8 mouse cellular contexts compared by ENCODE assay signal in genomic region chr7:79499596-79500570, GRCm38 (mm10). TPM values are rescaled to one million over a fixed set of nuclear protein-coding genes. Genes with fewer than 3 reads are reported as not detected.
DNase-seq lines count a peak whose midpoint lies in the region; ATAC-seq and TF ChIP-seq lines count a peak whose summit lies in the region.

No protein-coding gene starts in this region.

- H3K36me3 ChIP-seq in lung, embryonic 14.5 days (ENCODE audit: insufficient read depth) = no peaks in the 10 kb centered on the region
- H3K36me3 ChIP-seq in embryonic facial prominence, embryonic 10.5 days (replicated peaks) = no peaks in the 10 kb centered on the region
- no peaks in the 10 kb centered on the region for H3K36me3 ChIP-seq in intestine, postnatal 0 days (ENCODE audit: control insufficient read depth, insufficient read depth)
- no peaks in the 10 kb centered on the region for H3K36me3 ChIP-seq in neural tube, embryonic 13.5 days

- intact Hi-C loops in gastrocnemius, postnatal 14 days (cut with DNase I; ENCODE audit: low total_unique reads) = loop anchor here (5.0 kb wide), 2 partner anchors 37 to 47 kb away; no protein-coding TSS in a partner anchor

- ATAC-seq in lung, embryonic 14.5 days (ENCODE audit: insufficient read depth) = no peak
- ATAC-seq in intestine, postnatal 0 days = no peak
- peak; percentile 68 for ATAC-seq in neural tube, embryonic 13.5 days (ENCODE audit: low read depth)

- H3K9ac ChIP-seq in lung, embryonic 14.5 days = no peak overlapping the region
- H3K9ac ChIP-seq in intestine, postnatal 0 days (ENCODE audit: low read depth, low read length) = no peak overlapping the region
- peak overlapping the region; percentile 100 for H3K9ac ChIP-seq in neural tube, embryonic 13.5 days

- H3K9me3 ChIP-seq in lung, embryonic 14.5 days (ENCODE audit: low read depth, low read length) = no peaks in the 10 kb centered on the region
- H3K9me3 ChIP-seq in embryonic facial prominence, embryonic 10.5 days = no peaks in the 10 kb centered on the region
- no peaks in the 10 kb centered on the region for H3K9me3 ChIP-seq in intestine, postnatal 0 days (ENCODE audit: control insufficient read depth)
- H3K9me3 ChIP-seq in neural tube, embryonic 13.5 days = no peaks in the 10 kb centered on the region

- 2% methylated on average over 59 of the region's 72 CpGs for WGBS in lung, embryonic 14.5 days
- WGBS in embryonic facial prominence, embryonic 10.5 days = 1% methylated on average over 72 of the region's 72 CpGs
- WGBS in intestine, postnatal 0 days = 2% methylated on average over 64 of the region's 72 CpGs
- WGBS in neural tube, embryonic 13.5 days = under 1% methylated on average over 59 of the region's 72 CpGs

- no peak for DNase-seq in lung, embryonic 14.5 days
- DNase-seq in lung, postnatal 10 days = no peak
- DNase-seq in embryonic facial prominence, embryonic 10.5 days (ENCODE audit: low spot score) = peak; percentile 44
- no peak for DNase-seq in adrenal gland, adult 2 months
- no peak for DNase-seq in urinary bladder, postnatal 14 days (ENCODE audit: low spot score)
- DNase-seq in gastrocnemius, postnatal 14 days = no peak

- H3K4me3 ChIP-seq in lung, embryonic 14.5 days (ENCODE audit: low read depth, low read length) = peak overlapping the region; percentile 16
- H3K4me3 ChIP-seq in embryonic facial prominence, embryonic 10.5 days = peak overlapping the region; percentile 57
- H3K4me3 ChIP-seq in intestine, postnatal 0 days (ENCODE audit: low read depth, low read length) = peak overlapping the region; percentile 6
- peak overlapping the region; percentile 89 for H3K4me3 ChIP-seq in neural tube, embryonic 13.5 days

- H3K27ac ChIP-seq in lung, embryonic 14.5 days (ENCODE audit: low read depth) = no peak overlapping the region
- H3K27ac ChIP-seq in embryonic facial prominence, embryonic 10.5 days (replicated peaks) = peak overlapping the region; percentile 76
- H3K27ac ChIP-seq in intestine, postnatal 0 days (ENCODE audit: low read depth, low read length) = no peak overlapping the region
- peak overlapping the region; percentile 99 for H3K27ac ChIP-seq in neural tube, embryonic 13.5 days (replicated peaks)

- peak overlapping the region; percentile 47 for H3K4me2 ChIP-seq in lung, embryonic 14.5 days
- H3K4me2 ChIP-seq in intestine, postnatal 0 days (replicated peaks; ENCODE audit: low read depth) = peak overlapping the region; percentile 37
- H3K4me2 ChIP-seq in neural tube, embryonic 13.5 days = peak overlapping the region; percentile 89

- no peaks in the 10 kb centered on the region for H3K4me1 ChIP-seq in lung, embryonic 14.5 days (ENCODE audit: insufficient read depth)
- peaks cover 42% of the 10 kb centered on the region for H3K4me1 ChIP-seq in embryonic facial prominence, embryonic 10.5 days
- no peaks in the 10 kb centered on the region for H3K4me1 ChIP-seq in intestine, postnatal 0 days (replicated peaks; ENCODE audit: control insufficient read depth, insufficient read depth, low read length)
- peaks cover 60% of the 10 kb centered on the region for H3K4me1 ChIP-seq in neural tube, embryonic 13.5 days (replicated peaks)

- no peak for TF ChIP-seq CTCF in lung, embryonic 14.5 days (IDR thresholded peaks at IDR 0.05; ENCODE audit: low read depth)
- no peak for TF ChIP-seq CTCF in intestine, postnatal 0 days (IDR thresholded peaks at IDR 0.05; ENCODE audit: low read depth)

- peaks cover 98% of the 10 kb centered on the region for H3K27me3 ChIP-seq in lung, embryonic 14.5 days (ENCODE audit: insufficient read depth, low read length)
- peaks cover 100% of the 10 kb centered on the region for H3K27me3 ChIP-seq in embryonic facial prominence, embryonic 10.5 days (replicated peaks; ENCODE audit: low read depth, poor library complexity, severe bottlenecking)
- peaks cover 99% of the 10 kb centered on the region for H3K27me3 ChIP-seq in intestine, postnatal 0 days (replicated peaks; ENCODE audit: control insufficient read depth, insufficient read depth, low read length)
- peaks cover 74% of the 10 kb centered on the region for H3K27me3 ChIP-seq in neural tube, embryonic 13.5 days

RNA-seq across cellular contexts. Expression of gene Polg, which starts 33.7 kb away (rescaled TPM):
- 53.9 and 65.0 TPM in 2 replicates for polyA plus RNA-seq in lung, embryonic 14.5 days (2014; fragmentation: Nextera tagmentation; extraction: Ambion mirVana)
- 33.4 and 37.8 TPM in 2 replicates for polyA plus RNA-seq in embryonic facial prominence, embryonic 10.5 days (2016; fragmentation: Nextera tagmentation; extraction: Ambion mirVana)
- 34.6 and 43.2 TPM in 2 replicates for polyA plus RNA-seq in intestine, postnatal 0 days (2015; fragmentation: Nextera tagmentation; extraction: Ambion mirVana)
- polyA plus RNA-seq in neural tube, embryonic 13.5 days (2015; fragmentation: Nextera tagmentation; extraction: Ambion mirVana) = 28.2 and 28.6 TPM in 2 replicates
- 10 to 100 TPM; 65.7 to 69.3 TPM for total RNA-seq in adrenal gland, adult 2 months (2021)
- polyA plus RNA-seq in adrenal gland, adult 2 months (2012; rRNA removed) = 49.3 and 50.1 TPM in 2 replicates
- 10 to 100 TPM; 28.8 to 33.0 TPM for total RNA-seq in gastrocnemius, postnatal 14 days (2021)

Comparison
In these comparisons a context has a peak if more than half of its experiments do, and no peak if none do; other contexts are left out.
1. H3K27ac ChIP-seq: peak in embryonic facial prominence, embryonic 10.5 days (single experiment) and neural tube, embryonic 13.5 days (single experiment); none in lung, embryonic 14.5 days (single experiment) and intestine, postnatal 0 days (single experiment).
2. H3K4me2 ChIP-seq: peak in every context shown above with its lines; median percentile 89 in neural tube, embryonic 13.5 days; 47 in lung, embryonic 14.5 days; 37 in intestine, postnatal 0 days.
3. H3K4me3 ChIP-seq: peak in every context shown above with its lines; median percentile 89 in neural tube, embryonic 13.5 days; 57 in embryonic facial prominence, embryonic 10.5 days; 16 in lung, embryonic 14.5 days; 6 in intestine, postnatal 0 days.